Comparison of ENCODE assay signal across 7 mouse cellular contexts in the genomic region with DNA sequence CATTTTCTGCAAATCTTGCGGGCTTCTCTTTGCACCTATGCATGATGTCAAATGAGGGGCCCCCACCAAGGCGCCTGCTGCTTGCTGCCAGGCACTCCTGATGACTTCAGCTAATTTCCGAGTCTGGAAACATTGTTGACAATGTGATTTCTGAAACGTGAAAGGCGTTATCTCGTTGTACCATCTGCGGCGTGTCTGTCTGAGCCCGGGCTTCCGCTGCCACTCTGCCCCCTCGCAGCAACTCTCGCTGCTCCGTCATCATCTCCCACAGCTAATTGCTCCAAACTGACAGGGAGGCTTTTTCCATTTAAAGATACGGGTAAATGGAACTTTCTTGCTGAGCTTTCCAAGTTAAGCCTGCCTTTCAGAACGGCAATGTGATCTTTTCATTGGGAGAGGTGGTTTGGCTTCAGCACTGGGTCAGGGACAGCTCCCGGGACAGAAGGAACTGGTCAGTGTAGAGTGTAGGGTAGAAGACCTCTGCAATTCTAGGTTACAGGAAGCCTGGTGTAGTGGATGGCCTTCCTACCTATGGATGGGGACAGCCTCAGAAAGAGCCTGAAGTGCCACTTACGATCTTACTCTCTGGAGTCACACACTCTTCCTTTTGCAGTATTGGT.
DNase-seq lines count a peak whose midpoint lies in the region; ATAC-seq and TF ChIP-seq lines count a peak whose summit lies in the region.

No protein-coding gene starts in this region.

- H3K4me3 ChIP-seq in kidney, embryonic 14.5 days (ENCODE audit: low read length) = no peak overlapping the region
- no peak overlapping the region for H3K4me3 ChIP-seq in ES-E14 (ENCODE audit: insufficient read depth in 1 of 2, low read depth in 1 of 2, low read length in 2 of 2, poor library complexity in 1 of 2, severe bottlenecking in 1 of 2)
- no peak overlapping the region for H3K4me3 ChIP-seq in limb, embryonic 10.5 days

- H3K9ac ChIP-seq in kidney, embryonic 14.5 days (ENCODE audit: low read depth, low read length) = no peak overlapping the region
- H3K9ac ChIP-seq in ES-E14 (ENCODE audit: insufficient read depth, low read depth, low read length, poor library complexity, severe bottlenecking) = no peak overlapping the region

- DNase-seq in kidney, adult 9 months = peak; percentile 2
- peak; percentile 2 for DNase-seq in ES-E14 (ENCODE audit: low read depth, low spot score)
- peak; percentile 55 for DNase-seq in brain, adult 2 months (ENCODE audit: low read depth, low spot score)
- DNase-seq in limb, embryonic 10.5 days (ENCODE audit: low spot score) = peak; percentile 79
- no peak for DNase-seq in thymus, adult 18-20 months

- 80% methylated on average over 17 of the region's 17 CpGs for WGBS in kidney, embryonic 14.5 days
- WGBS in limb, embryonic 10.5 days = 82% methylated on average over 17 of the region's 17 CpGs

- H3K4me1 ChIP-seq in kidney, embryonic 14.5 days (ENCODE audit: control insufficient read depth, insufficient read depth, low read length) = no peaks in the 10 kb centered on the region
- no peaks in the 10 kb centered on the region for H3K4me1 ChIP-seq in ES-E14 (ENCODE audit: control insufficient read depth in 2 of 2, insufficient read depth in 2 of 2, low read length in 2 of 2, poor library complexity in 1 of 2)
- no peaks in the 10 kb centered on the region for H3K4me1 ChIP-seq in limb, embryonic 10.5 days

- no peak for ATAC-seq in kidney, embryonic 14.5 days (ENCODE audit: low FRiP score, low TSS enrichment)
- ATAC-seq in inflammation-experienced regulatory T-cells, adult 6 months = no peak

- no peaks in the 10 kb centered on the region for H3K27me3 ChIP-seq in kidney, embryonic 14.5 days (ENCODE audit: control insufficient read depth, insufficient read depth, low read length)
- no peaks in the 10 kb centered on the region for H3K27me3 ChIP-seq in limb, embryonic 10.5 days (ENCODE audit: low read depth, poor library complexity, severe bottlenecking)

- in situ Hi-C loops in ES-E14 (cut with MboI; ENCODE audit: low sequenced_read_pairs in 2 of 2, unreplicated experiment in 2 of 2) = no loop called here

- no peak overlapping the region for H3K27ac ChIP-seq in kidney, embryonic 14.5 days (ENCODE audit: low read depth, low read length)
- no peak overlapping the region for H3K27ac ChIP-seq in ES-E14 (ENCODE audit: insufficient read depth, low read depth, low read length, poor library complexity, severe bottlenecking)
- no peak overlapping the region for H3K27ac ChIP-seq in limb, embryonic 10.5 days

- H3K9me3 ChIP-seq in kidney, embryonic 14.5 days (ENCODE audit: control insufficient read depth, low read length) = no peaks in the 10 kb centered on the region
- H3K9me3 ChIP-seq in ES-E14 (ENCODE audit: control insufficient read depth, insufficient read depth, low read depth, low read length) = no peaks in the 10 kb centered on the region
- no peaks in the 10 kb centered on the region for H3K9me3 ChIP-seq in limb, embryonic 10.5 days (replicated peaks)

- H3K4me2 ChIP-seq in kidney, embryonic 14.5 days (replicated peaks; ENCODE audit: low read depth, low read length) = no peak overlapping the region

- H3K36me3 ChIP-seq in kidney, embryonic 14.5 days (ENCODE audit: control insufficient read depth, insufficient read depth, low read length) = no peaks in the 10 kb centered on the region
- no peaks in the 10 kb centered on the region for H3K36me3 ChIP-seq in ES-E14 (ENCODE audit: control insufficient read depth, insufficient read depth, low read length, poor library complexity, severe bottlenecking)
- no peaks in the 10 kb centered on the region for H3K36me3 ChIP-seq in limb, embryonic 10.5 days

TF ChIP-seq in ES-E14, 5 proteins besides CTCF, POLR2A, EP300 and RAD21:
- no peak for TF ChIP-seq ZNF384 (IDR thresholded peaks at IDR 0.05; ENCODE audit: low read depth, low read length)
- TF ChIP-seq ZC3H11A (IDR thresholded peaks at IDR 0.05; ENCODE audit: borderline replicate concordance, low read depth, low read length) = no peak
- TF ChIP-seq CHD2 (IDR thresholded peaks at IDR 0.05; ENCODE audit: low read depth, low read length) = no peak
- TF ChIP-seq MAFK (IDR thresholded peaks at IDR 0.05; ENCODE audit: insufficient read depth, low read depth, low read length) = no peak
- no peak for TF ChIP-seq HCFC1 (IDR thresholded peaks at IDR 0.05; ENCODE audit: borderline replicate concordance, insufficient read depth, low read length)

Comparison
In these comparisons a context has a peak if more than half of its experiments do, and no peak if none do; other contexts are left out.
1. DNase-seq: peak in kidney, adult 9 months (single experiment), ES-E14 (single experiment), brain, adult 2 months (single experiment) and limb, embryonic 10.5 days (single experiment); none in thymus, adult 18-20 months (0 of 2).